Mouse (Mus musculus) heart, postnatal 25 days (tissue): ENCODE measurements around the gene Afap1. TPM values are rescaled to one million over a fixed set of nuclear protein-coding genes. Genes with fewer than 3 reads are reported as not detected.

Source experiments
- DNase-seq: peaks from one replicate; pipeline ENCODE4 v3.0.0; 2022; ENCODE audit warnings: low spot score
- intact Hi-C: fragments of 180-260 bp; cut with DNase I; formaldehyde crosslinking; loops from one replicate; pipeline ENCODE4 v1.15.1; 2025
- total RNA-seq, 2 experiments: library from RNA; stranded (reverse); gene quantifications; 2 replicates each; pipeline ENCODE4 v1.2.3; 2021

Gene Afap1
- 10 to 100 TPM; 22.8 to 23.9 TPM for total RNA-seq

DNA sequence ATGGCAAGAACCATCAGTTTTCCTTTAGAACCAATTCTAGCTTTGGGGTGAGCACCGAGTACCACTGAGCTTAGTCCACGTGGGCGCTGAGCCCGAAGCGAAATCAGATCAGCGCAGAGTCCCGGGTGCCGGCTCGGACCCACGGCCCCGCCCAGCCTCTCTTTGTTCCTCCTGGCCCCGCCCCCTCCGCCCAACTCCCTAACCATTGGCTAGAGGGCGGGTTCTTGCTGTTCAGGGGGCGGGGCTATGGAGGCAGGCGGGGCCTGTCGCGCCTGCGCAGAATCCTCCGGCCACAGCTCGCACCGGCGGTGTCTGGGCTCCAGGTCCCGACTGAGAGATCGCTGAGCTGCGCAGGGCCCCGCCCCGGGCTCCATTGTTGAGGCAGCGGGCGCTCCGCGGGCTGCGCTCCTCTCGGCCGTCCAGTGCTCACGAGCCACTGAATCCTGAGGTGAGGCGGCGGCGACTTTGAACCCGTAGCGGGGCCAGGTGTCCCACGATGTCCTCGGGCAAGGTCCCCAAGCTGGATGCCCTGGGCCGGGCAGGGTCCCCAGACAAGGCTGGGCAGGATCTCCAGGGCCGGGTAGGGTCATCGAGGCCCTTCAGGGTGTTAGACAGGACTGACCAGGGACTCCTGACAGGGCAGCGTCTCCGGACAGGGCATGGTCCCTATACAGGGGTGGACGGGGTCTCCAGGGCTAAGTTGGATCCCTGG is at the start of gene Afap1:
Gene Afap1, plus strand, starts transcription at position 227 of the 712 bp plus-strand sequence.
- intact Hi-C loops: no loop called here
- DNase-seq: peak; percentile 99

DNA sequence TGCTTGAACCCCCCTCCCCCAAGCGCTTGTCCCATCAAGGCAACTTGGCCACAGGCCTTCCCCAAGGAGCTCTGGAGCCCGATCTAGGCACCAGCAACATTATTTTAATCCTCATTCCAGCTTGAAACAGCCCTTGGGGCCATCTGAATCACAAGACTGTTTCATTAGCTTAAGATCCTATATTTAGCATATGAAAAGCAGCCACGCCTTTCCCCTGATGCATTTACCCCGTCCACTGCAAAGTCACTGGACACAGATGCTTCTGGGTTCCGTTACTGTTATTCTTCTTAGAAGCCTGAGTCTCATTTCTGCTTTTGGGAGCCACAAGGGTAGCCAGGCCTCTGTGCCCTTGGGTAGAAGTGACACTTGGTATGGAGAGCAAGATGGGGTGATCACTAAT is 41.6 kb upstream of the Afap1 start:
- intact Hi-C loops: no loop called here
- DNase-seq: no peak

DNA sequence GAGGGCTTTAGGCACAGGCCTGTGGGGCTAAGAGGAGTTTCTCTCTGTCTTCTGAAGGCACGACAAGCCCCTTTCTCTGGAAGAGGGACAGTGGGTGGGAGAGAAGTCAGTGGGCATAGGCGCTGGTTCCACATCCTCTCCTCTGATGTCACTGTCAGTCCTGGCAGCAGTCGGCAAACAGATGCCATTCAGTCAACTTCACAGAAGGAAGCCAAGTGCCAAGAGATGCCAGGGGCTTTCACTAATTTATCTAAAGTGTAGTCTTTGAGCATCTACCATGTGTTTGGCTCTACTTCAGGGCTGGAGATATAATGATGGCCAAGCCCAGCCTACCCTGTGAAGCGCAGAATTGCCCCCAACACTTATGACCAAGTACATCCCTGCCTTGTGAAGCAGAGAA is 39.7 kb upstream of the Afap1 start:
- DNase-seq: no peak
- intact Hi-C loops: no loop called here

- intact Hi-C loops: loop anchor here (2.0 to 5.0 kb wide), 3 partner anchors 44 to 109 kb away; no protein-coding TSS in a partner anchor
- no peak for DNase-seq
Measured at GRCm38 (mm10) chr5:35856245-35856644, 36.9 kb upstream of the Afap1 start.

DNA sequence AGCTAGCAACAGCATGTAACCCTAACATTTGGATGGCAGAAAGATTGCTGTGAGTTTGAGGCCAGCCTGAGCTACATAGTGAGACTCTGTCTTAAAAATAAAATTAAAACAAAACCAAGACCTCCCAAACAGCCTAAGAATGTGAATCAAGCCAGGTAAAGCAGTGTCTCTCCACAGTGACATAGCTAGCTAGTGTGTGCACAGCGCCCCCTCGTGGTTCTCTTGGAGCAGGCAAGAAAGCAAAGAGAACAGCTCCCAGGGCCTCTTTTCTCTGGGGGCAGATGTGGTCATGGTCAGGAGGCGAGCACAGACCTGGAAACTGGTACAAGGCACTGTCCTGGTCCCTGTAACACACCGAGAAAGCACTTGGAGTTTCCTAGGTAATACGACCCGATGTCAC is 35.0 kb upstream of the Afap1 start:
- intact Hi-C loops: loop anchor here (1.0 to 5.0 kb wide), 4 partner anchors 46 to 263 kb away; no protein-coding TSS in a partner anchor
- DNase-seq: no peak

GRCm38 (mm10) chr5:35861456-35861855 is 31.7 kb upstream of the Afap1 start:
- intact Hi-C loops: no loop called here

GRCm38 (mm10) chr5:35869973-35870372 is 23.1 kb upstream of the Afap1 start:
- DNase-seq: no peak
- intact Hi-C loops: loop anchor here (1.0 kb wide), 1 partner anchor 102 kb away; no protein-coding TSS in a partner anchor

More at GRCm38 (mm10) chr5:35861456-35861855, 31.7 kb upstream of the Afap1 start:
- DNase-seq: no peak

- no peak for DNase-seq
- intact Hi-C loops: loop anchor here (1.0 kb wide), 1 partner anchor 102 kb away; no protein-coding TSS in a partner anchor
Measured at GRCm38 (mm10) chr5:35870408-35871012, 22.6 kb upstream of the Afap1 start.

- no peak for DNase-seq
- intact Hi-C loops: no loop called here
Measured at GRCm38 (mm10) chr5:35873382-35873781, 19.7 kb upstream of the Afap1 start.

DNA sequence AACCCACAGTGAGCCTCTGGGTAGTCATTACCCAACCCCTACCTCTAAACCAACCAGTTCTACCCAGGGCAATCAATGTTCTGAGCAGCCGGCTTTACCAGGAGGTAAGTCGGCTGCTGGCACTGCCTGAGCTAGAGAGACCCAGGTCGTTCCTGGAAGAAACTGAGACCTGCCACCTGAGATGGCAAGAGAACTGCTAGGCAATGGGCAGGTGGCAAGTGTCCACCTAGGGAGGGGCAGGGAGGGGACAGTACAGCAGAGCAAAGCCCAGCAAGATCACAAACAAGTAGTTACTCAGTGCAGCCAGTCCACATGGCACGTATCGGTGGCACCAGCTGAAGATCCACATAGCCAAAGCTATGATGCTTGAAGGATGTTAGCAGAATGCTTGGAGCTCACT is 16.9 kb upstream of the Afap1 start:
- intact Hi-C loops: no loop called here
- no peak for DNase-seq

DNA sequence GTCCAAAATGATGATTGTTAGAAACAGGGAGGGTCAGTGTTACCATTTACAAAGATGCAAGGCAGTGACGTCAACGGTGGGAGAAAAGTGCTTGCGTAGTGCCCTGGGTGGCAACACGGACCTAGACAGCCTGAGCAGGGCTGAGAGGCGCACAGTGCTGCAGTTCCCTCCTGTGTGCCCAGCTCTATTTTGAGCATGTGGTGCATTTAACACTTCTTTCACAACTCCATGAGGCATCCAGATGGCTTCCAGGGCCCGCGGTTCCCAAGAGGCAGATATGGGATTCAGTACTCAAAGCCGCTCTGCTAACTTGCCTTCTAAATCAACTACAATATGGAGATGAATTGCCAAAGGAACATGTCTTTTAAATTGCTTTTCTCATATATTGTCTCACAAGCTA is 13.9 kb upstream of the Afap1 start:
- intact Hi-C loops: no loop called here
- no peak for DNase-seq

DNA sequence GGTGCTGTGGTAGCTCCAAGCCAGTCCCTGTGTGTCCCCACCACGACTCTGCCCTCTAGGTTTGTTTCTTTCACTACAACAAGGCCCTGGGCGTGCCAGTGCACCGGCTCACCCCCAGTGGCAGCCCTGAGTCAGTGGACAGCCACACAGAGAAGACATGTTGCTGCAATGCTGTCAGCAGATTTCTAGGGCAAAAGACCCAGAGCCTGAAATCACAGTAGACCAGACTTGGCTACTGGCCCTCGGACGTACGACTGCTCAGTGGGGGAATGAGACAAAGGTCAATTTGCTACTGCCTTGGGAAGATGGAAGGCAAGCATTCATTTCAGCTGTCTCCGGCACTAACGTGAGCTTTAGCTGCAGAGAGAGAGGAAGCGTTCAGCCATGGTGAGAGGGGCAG is 10.7 kb upstream of the Afap1 start:
- intact Hi-C loops: loop anchor here (10.0 kb wide), 1 partner anchor 512 kb away; the partner anchor contains the start of gene Sorcs2
- DNase-seq: no peak

GRCm38 (mm10) chr5:35884262-35884661 is 8.9 kb upstream of the Afap1 start:
- intact Hi-C loops: loop anchor here (10.0 kb wide), 1 partner anchor 511 kb away; the partner anchor contains the start of gene Sorcs2
- DNase-seq: no peak

DNA sequence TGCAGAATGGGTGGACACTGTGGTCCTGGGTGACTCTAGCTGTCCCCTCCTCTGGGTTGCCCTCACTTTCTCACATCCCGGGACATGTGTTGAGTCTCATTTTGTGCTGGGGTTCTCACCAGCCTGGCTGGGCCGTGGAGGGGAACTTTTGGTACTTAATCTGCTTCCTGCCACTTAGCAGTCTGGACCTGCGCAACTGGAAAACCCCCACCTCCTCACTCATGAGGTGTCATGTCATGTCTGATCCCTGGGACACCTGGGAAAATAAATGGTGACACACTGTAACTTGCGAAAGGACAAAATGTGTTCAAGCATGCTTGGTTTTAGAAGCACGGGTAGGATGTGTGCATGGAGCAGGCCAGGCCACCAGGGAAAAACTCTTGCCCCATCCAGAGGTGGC is 8.4 kb upstream of the Afap1 start:
- DNase-seq: no peak
- intact Hi-C loops: loop anchor here (10.0 kb wide), 1 partner anchor 510 kb away; the partner anchor contains the start of gene Sorcs2

DNA sequence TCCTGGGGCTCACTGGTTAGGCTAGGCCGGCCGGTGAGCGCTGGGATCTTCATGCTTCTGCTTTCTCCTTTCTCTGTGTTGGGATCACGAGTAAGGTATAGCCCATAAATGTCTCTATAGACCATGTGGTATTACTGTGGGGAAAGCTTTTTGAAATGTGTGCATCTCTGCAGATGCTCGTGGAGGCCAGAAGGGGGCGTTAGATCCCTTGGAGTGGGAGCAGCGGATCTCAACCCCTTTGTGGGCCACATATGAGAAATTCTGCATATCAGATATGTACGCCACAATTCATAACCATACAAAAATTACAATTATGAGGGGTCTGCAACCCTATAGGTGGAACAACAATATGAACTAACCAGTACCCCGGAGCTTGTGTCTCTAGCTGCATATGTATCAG is 4.2 kb upstream of the Afap1 start:
- intact Hi-C loops: loop anchor here (1.0 to 10.0 kb wide), 3 partner anchors 81 to 506 kb away; partner anchors contain the start of gene Sorcs2
- DNase-seq: no peak

DNA sequence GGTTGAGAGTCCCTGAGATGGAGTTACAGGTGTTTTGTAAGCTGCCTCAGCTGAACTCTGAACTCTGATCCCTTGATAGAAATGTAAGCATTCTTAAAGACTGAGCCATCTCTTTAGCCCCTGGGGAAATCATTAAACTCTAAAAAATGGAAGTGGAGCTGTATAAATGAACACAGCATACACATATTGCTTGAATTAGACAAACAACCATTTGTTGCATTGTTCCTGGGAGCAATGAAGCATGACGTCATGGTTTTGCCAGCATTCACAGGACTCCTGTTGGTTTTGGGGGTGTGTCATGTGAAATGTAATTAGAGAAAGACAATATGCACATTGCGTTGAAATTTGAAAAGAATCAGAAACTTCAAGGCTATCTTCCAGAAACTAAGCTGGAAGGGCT is 3.5 kb upstream of the Afap1 start:
- intact Hi-C loops: loop anchor here (1.0 to 10.0 kb wide), 3 partner anchors 81 to 505 kb away; partner anchors contain the start of gene Sorcs2
- DNase-seq: no peak

GRCm38 (mm10) chr5:35890985-35891730 is 2.0 kb upstream of the Afap1 start:
- intact Hi-C loops: no loop called here
- no peak for DNase-seq

GRCm38 (mm10) chr5:35892363-35892762 is 756 bp upstream of the Afap1 start:
- no peak for DNase-seq
- intact Hi-C loops: no loop called here

DNA sequence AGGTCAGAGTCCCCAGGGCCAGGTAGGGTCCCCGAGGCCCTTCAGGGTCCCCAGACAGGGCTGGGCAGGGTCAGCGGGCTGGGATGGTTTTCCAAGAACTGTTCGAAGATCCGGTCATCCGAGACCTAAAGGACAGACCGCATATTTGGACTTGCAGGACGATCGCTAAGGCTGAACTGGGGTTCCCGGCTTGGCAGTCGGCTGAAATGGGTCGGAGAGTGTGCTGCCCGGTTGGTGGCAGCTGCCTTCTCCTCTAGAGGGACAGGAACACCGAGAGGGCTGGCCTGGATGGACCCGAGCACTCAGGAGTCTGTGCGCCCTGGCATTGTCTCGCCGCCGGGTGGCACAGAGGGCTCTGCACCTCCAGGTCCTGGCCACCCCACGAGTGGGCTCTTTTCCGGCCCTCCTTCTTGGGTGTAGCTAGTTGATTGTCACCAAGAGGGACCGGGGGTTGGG is 714 bp downstream of the Afap1 start:
- intact Hi-C loops: loop anchor here (2.0 kb wide), 1 partner anchor 27 kb away; no protein-coding TSS in a partner anchor

More for the DNA sequence above, 714 bp downstream of the Afap1 start:
- peak; percentile 53 for DNase-seq
